Mouse (Mus musculus): Measurements from ENCODE around the gene Hist2h2ab. TPM values are rescaled to one million over a fixed set of nuclear protein-coding genes. Genes with fewer than 3 reads are reported as not detected.

Hist2h2ab gene
- total and polyA plus RNA-seq, 3 experiments: 0.14 to 435 (median 38.7) TPM

DNA sequence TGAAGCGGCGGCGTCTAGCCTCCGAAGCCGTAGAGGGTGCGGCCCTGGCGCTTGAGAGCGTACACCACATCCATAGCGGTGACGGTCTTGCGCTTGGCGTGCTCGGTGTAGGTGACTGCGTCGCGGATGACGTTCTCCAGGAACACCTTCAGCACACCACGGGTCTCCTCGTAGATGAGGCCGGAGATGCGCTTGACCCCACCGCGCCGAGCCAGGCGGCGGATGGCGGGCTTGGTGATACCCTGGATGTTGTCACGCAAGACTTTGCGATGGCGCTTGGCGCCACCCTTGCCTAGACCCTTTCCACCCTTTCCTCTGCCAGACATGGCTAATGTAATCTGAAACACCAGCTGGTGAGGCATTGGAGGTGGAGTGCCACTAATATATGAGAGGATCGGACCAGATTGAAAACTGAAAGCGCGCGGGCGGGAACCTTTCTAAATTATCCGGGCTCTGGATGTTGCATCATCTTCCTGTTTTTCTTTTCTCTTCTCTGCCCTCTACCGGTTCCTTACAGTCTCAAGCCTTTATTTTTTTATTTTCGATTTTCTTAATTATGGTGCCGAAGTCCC is 43.4 kb downstream of the Hist2h2ab start, which contains the start of gene Hist2h4:
TSS of gene Hist2h4 (minus strand) at position 333 of the 572 bp plus-strand sequence.
- H3K27me3 ChIP-seq (ENCODE audit: insufficient read depth, low read length): no peaks in the 10 kb centered on the region
- TF ChIP-seq CTCF (IDR thresholded peaks at IDR 0.05; ENCODE audit: low read depth, low read length) (no peak), GATA1 (IDR thresholded peaks at IDR 0.05; ENCODE audit: borderline replicate concordance, low read length) (no peak), GATA2 (IDR thresholded peaks at IDR 0.05; ENCODE audit: borderline replicate concordance, low read depth, low read length) (no peak), POLR2AphosphoS5 (IDR thresholded peaks at IDR 0.05; ENCODE audit: insufficient replicate concordance, low read depth, low read length) (peak; percentile 95), TAL1 (conservative IDR thresholded peaks at IDR 0.05; ENCODE audit: low read depth, low read length) (peak; percentile 48; the same call in 1 of the 2 replicates)
- H3K9me3 ChIP-seq (replicated peaks): no peaks in the 10 kb centered on the region
- H3K36me3 ChIP-seq (replicated peaks): no peaks in the 10 kb centered on the region
- peak within 1 kb of the TSS; percentile 75 for H3K4me3 ChIP-seq (ENCODE audit: low read depth, low read length)
- H3K4me1 ChIP-seq (ENCODE audit: insufficient read depth, low read depth, low read length): peaks cover 62% of the 10 kb centered on the region
- DNase-seq (ENCODE audit: low spot score): peak; percentile 59
- ATAC-seq (ENCODE audit: extremely low read depth, insufficient number of reproducible peaks, low FRiP score, poor library complexity, severe bottlenecking): peak; percentile 67

DNA sequence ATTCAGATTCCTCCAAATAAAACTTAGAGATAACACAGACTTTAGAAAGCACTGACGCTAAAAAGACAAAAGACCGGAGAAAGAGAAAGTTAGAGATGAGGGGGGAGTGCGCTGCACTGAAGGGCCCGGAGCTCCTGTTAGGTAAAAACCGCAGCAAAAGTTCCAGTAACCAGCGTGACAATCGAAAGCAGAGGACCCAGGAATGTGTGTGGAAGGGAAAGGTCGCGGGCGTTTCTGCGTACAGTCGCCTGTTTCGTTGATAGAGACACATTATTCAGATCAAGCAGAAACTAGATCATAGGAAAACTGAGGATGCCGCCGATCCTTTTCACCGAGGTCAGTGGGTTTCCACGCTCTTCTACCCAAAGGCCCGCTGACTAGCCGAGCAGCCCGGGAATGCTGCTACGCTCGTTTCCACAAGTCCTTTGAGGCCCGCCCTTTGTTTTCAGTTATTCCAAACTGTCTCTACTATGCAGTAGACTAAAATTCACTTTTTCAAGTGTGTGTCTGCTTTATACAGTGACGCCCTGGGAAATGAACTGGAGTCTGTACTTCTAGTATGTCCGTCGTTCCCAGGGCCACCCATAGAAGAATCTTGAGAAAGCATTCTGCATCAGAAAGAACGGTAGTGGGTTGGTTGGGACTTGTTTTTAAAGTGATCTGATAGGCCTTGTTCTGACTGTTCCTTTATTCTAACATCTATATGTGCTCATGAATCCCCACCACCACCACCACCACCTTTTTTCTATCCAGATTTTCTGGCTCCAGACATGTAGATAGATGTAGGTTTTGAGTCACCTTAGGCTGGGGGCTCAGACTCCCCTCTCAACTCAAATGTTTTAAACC is 44.1 kb downstream of the Hist2h2ab start:
- Histone ChIP-seq H3K4me1 (ENCODE audit: insufficient read depth, low read depth, low read length) (peaks cover 62% of the 10 kb centered on the region), H3K4me3 (ENCODE audit: low read depth, low read length) (peak overlapping the region; percentile 75), H3K9me3 (replicated peaks) (no peaks in the 10 kb centered on the region), H3K27me3 (ENCODE audit: insufficient read depth, low read length) (no peaks in the 10 kb centered on the region), H3K36me3 (replicated peaks) (no peaks in the 10 kb centered on the region)
- no peak for TF ChIP-seq TAL1 (conservative IDR thresholded peaks at IDR 0.05; ENCODE audit: low read depth, low read length)
- TF ChIP-seq CTCF (IDR thresholded peaks at IDR 0.05; ENCODE audit: low read depth, low read length): no peak
- TF ChIP-seq GATA2 (IDR thresholded peaks at IDR 0.05; ENCODE audit: borderline replicate concordance, low read depth, low read length): no peak
- TF ChIP-seq POLR2AphosphoS5 (IDR thresholded peaks at IDR 0.05; ENCODE audit: insufficient replicate concordance, low read depth, low read length): no peak
- no peak for TF ChIP-seq GATA1 (IDR thresholded peaks at IDR 0.05; ENCODE audit: borderline replicate concordance, low read length)
- ATAC-seq (ENCODE audit: extremely low read depth, insufficient number of reproducible peaks, low FRiP score, poor library complexity, severe bottlenecking) (no peak), DNase-seq (ENCODE audit: low spot score) (no peak)

DNA sequence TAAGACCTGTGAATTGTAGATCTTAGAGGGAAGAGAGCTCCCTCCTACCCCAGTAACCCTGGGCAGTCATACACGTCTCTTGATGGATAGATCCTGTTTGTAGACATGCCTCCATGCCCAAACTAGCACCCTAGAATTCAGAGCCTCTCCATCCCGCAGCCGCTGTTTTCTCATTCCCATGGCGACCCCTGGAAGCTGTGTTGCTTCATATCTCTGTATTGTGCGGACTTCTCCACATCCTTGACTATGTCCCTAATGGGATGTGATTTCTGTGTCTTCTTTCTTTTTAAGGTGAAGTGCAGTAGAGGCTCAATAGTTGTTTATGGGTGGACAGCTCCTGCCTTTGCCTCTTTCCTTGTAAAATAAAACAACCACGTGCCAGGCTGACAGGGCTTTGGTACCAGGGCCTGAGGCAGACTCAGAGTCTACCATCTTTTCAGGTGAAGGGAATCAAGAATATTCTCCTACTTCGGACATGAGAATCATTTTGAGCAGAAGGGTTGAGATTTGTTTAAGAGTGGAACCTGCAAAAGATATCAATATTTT is 44.8 kb downstream of the Hist2h2ab start:
- Histone ChIP-seq H3K9me3 (replicated peaks) (no peaks in the 10 kb centered on the region), H3K4me3 (ENCODE audit: low read depth, low read length) (peak overlapping the region; percentile 75; the same call in 1 of the 2 replicates), H3K36me3 (replicated peaks) (no peaks in the 10 kb centered on the region), H3K4me1 (ENCODE audit: insufficient read depth, low read depth, low read length) (peaks cover 58% of the 10 kb centered on the region), H3K27me3 (ENCODE audit: insufficient read depth, low read length) (no peaks in the 10 kb centered on the region)
- no peak for DNase-seq (ENCODE audit: low spot score)
- no peak for TF ChIP-seq POLR2AphosphoS5 (IDR thresholded peaks at IDR 0.05; ENCODE audit: insufficient replicate concordance, low read depth, low read length)
- TF ChIP-seq CTCF (IDR thresholded peaks at IDR 0.05; ENCODE audit: low read depth, low read length): no peak
- no peak for TF ChIP-seq GATA1 (IDR thresholded peaks at IDR 0.05; ENCODE audit: borderline replicate concordance, low read length)
- TF ChIP-seq TAL1 (conservative IDR thresholded peaks at IDR 0.05; ENCODE audit: low read depth, low read length): no peak
- no peak for TF ChIP-seq GATA2 (IDR thresholded peaks at IDR 0.05; ENCODE audit: borderline replicate concordance, low read depth, low read length)
- no peak for ATAC-seq (ENCODE audit: extremely low read depth, insufficient number of reproducible peaks, low FRiP score, poor library complexity, severe bottlenecking)

DNA sequence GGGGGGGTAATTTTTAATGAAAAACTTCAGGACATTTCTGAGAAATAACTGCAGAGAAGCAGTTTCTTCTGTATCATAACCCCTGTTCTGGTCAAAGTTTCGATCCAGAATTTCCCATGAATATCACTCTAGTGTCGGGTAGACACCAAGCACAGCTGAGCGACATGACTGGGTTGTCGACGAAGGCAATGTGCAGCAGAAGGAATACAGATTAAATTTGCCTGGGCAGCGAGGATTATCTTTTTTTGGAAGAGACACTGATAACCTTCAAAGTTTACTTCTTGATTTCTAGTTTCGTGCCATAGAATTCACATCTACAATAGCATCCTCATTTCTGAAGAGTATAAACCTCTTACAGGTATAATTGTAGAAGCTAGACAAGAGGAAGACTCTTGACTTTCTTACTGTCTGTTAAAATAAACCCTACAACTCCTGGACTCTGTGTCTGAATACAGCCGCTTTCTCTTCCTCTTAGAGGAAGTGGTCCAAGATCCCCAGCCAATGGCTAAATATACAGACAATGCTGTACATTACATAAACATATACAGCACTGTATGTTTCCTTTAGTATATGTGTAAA is 46.6 kb downstream of the Hist2h2ab start:
- TF ChIP-seq TAL1 (conservative IDR thresholded peaks at IDR 0.05; ENCODE audit: low read depth, low read length): no peak
- no peak overlapping the region for H3K4me3 ChIP-seq (ENCODE audit: low read depth, low read length)
- H3K36me3 ChIP-seq (replicated peaks): no peaks in the 10 kb centered on the region
- H3K27me3 ChIP-seq (ENCODE audit: insufficient read depth, low read length): no peaks in the 10 kb centered on the region
- no peaks in the 10 kb centered on the region for H3K9me3 ChIP-seq (replicated peaks)
- DNase-seq (ENCODE audit: low spot score) (no peak), ATAC-seq (ENCODE audit: extremely low read depth, insufficient number of reproducible peaks, low FRiP score, poor library complexity, severe bottlenecking) (no peak)
- peaks cover 51% of the 10 kb centered on the region for H3K4me1 ChIP-seq (ENCODE audit: insufficient read depth, low read depth, low read length)

DNA sequence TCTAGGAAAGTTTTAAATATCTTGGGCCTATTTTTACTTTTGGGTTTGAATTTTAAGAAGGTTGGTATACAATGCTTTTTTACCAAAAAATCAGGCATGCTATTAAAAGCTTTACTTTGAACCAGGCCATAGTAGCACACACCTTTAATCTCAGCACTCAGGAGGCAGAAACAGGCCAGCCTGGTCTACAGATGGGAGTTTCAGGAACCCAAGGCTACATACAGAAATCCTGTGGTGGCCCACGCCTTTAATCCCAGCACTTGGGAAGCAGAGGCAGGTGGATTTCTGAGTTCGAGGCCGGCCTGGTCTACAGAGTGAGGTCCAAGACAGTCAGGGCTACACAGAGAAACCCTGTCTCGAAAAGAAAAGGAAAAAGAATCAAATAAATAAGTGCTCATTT is 47.9 kb downstream of the Hist2h2ab start:
- Histone ChIP-seq H3K4me3 (ENCODE audit: low read depth, low read length) (no peak overlapping the region), H3K36me3 (replicated peaks) (no peaks in the 10 kb centered on the region), H3K9me3 (replicated peaks) (no peaks in the 10 kb centered on the region), H3K27me3 (ENCODE audit: insufficient read depth, low read length) (no peaks in the 10 kb centered on the region), H3K4me1 (ENCODE audit: insufficient read depth, low read depth, low read length) (peaks cover 39% of the 10 kb centered on the region)
- DNase-seq (ENCODE audit: low spot score) (no peak), ATAC-seq (ENCODE audit: extremely low read depth, insufficient number of reproducible peaks, low FRiP score, poor library complexity, severe bottlenecking) (no peak)
- no peak for TF ChIP-seq GATA1 (IDR thresholded peaks at IDR 0.05; ENCODE audit: borderline replicate concordance, low read length)
- TF ChIP-seq GATA2 (IDR thresholded peaks at IDR 0.05; ENCODE audit: borderline replicate concordance, low read depth, low read length): no peak
- no peak for TF ChIP-seq CTCF (IDR thresholded peaks at IDR 0.05; ENCODE audit: low read depth, low read length)
- TF ChIP-seq TAL1 (conservative IDR thresholded peaks at IDR 0.05; ENCODE audit: low read depth, low read length): no peak
